Mouse (Mus musculus) cerebellum, adult 2 months (tissue): Measurements from ENCODE around the gene Akt3.

ENCODE experiments used
- CTCF ChIP-seq: fragments of 200-500 bp; IDR thresholded peaks from 2 replicates; pipeline ENCODE4 v1.5.1; 2011; ENCODE audit warnings: low read depth, mild to moderate bottlenecking, control low read depth, low read length, moderate library complexity, borderline replicate concordance; ENCODE audit not compliant: insufficient read depth
- POLR2A ChIP-seq: fragments of 200-500 bp; IDR thresholded peaks from 2 replicates; pipeline ENCODE4 v1.6.1; 2011; ENCODE audit warnings: low read length, control low read depth, borderline replicate concordance; ENCODE audit not compliant: insufficient read depth

- TF ChIP-seq POLR2A (no peak), CTCF (no peak)
These were observed 261.3 kb downstream of the Akt3 start for GRCm38 (mm10) chr1:176996630-176997201.
